Mouse (Mus musculus) ES-E14 (cell line): Measurements from ENCODE around the gene Sae1. TPM values are rescaled to one million over a fixed set of nuclear protein-coding genes. Genes with fewer than 3 reads are reported as not detected.

Experiments
- DNase-seq: peaks from one replicate; pipeline ENCODE4 v3.0.0-alpha.2; 2013; ENCODE audit warnings: low read depth, low spot score
- H3K27ac ChIP-seq: 2 replicates; pipeline ENCODE4 v1.5.1; 2012; ENCODE audit warnings: low read depth, mild to moderate bottlenecking, low read length, moderate library complexity, mixed read lengths; ENCODE audit not compliant: poor library complexity, insufficient read depth, severe bottlenecking
- H3K36me3 ChIP-seq: 2 replicates; pipeline ENCODE4 v1.6.1; 2012; ENCODE audit warnings: mild to moderate bottlenecking, low read length, moderate library complexity, mixed read lengths; ENCODE audit not compliant: control insufficient read depth, poor library complexity, insufficient read depth, severe bottlenecking
- H3K4me1 ChIP-seq, 2 experiments: fragments of 150-350 bp in 1 of 2; sonication (generic) in 1 of 2; 2 replicates each; pipeline ENCODE4 v1.6.1; 2012; ENCODE audit warnings: low read length in 2 of 2, mild to moderate bottlenecking in 1 of 2, mixed read lengths in 1 of 2; ENCODE audit not compliant: control insufficient read depth in 2 of 2, insufficient read depth in 2 of 2, poor library complexity in 1 of 2
- H3K4me3 ChIP-seq, 2 experiments: fragments of 150-350 bp in 1 of 2; sonication (generic) in 1 of 2; 2 replicates each; pipeline ENCODE4 v1.5.1; 2012; ENCODE audit warnings: low read length in 2 of 2, low read depth in 1 of 2, mild to moderate bottlenecking in 1 of 2, mixed read lengths in 1 of 2; ENCODE audit not compliant: insufficient read depth in 1 of 2, poor library complexity in 1 of 2, severe bottlenecking in 1 of 2
- H3K9ac ChIP-seq: 2 replicates; pipeline ENCODE4 v1.6.1; 2012; ENCODE audit warnings: low read depth, mild to moderate bottlenecking, low read length, mixed read lengths; ENCODE audit not compliant: poor library complexity, insufficient read depth, severe bottlenecking
- H3K9me3 ChIP-seq: fragments of 150-350 bp; sonication (generic); 2 replicates; pipeline ENCODE4 v1.6.1; 2012; ENCODE audit warnings: low read depth, mild to moderate bottlenecking, low read length; ENCODE audit not compliant: control insufficient read depth, insufficient read depth
- CHD2 ChIP-seq: IDR thresholded peaks from 2 replicates; pipeline ENCODE4 v1.6.1; 2014; ENCODE audit warnings: mild to moderate bottlenecking, low read depth, low read length, inconsistent platforms
- HCFC1 ChIP-seq: IDR thresholded peaks from 2 replicates; pipeline ENCODE4 v1.6.1; 2012; ENCODE audit warnings: low read length, inconsistent platforms, borderline replicate concordance; ENCODE audit not compliant: insufficient read depth
- MAFK ChIP-seq: IDR thresholded peaks from 2 replicates; pipeline ENCODE4 v1.6.1; 2014; ENCODE audit warnings: mild to moderate bottlenecking, low read depth, low read length, inconsistent platforms; ENCODE audit not compliant: insufficient read depth
- ZC3H11A ChIP-seq: IDR thresholded peaks from 2 replicates; pipeline ENCODE4 v1.6.1; 2012; ENCODE audit warnings: low read depth, mild to moderate bottlenecking, inconsistent platforms, low read length, borderline replicate concordance
- ZNF384 ChIP-seq: IDR thresholded peaks from 2 replicates; pipeline ENCODE4 v1.6.1; 2012; ENCODE audit warnings: low read depth, low read length, inconsistent platforms
- in situ Hi-C, 2 experiments: fragments of 600-800 bp; cut with MboI; formaldehyde crosslinking; loops; one replicate each; pipeline ENCODE4 v1.15.1; 2025; ENCODE audit warnings: low sequenced_read_pairs in 2 of 2, inconsistent platforms in 1 of 2; ENCODE audit not compliant: unreplicated experiment in 2 of 2
- total RNA-seq: library from RNA; depleted of rRNA; stranded (reverse); fragments of 300-350 nt; gene quantifications from 2 replicates; pipeline ENCODE4 v1.2.3, GENCODE M21; 2012

Sae1 gene
- total RNA-seq, 1 experiment = 213 TPM

GRCm38 (mm10) chr7:16314221-16314775 is 73.3 kb downstream of the Sae1 start:
- H3K4me3 ChIP-seq = peak overlapping the region; percentile 94 to 99
- H3K36me3 ChIP-seq = peaks cover 21% of the 10 kb centered on the region
- peaks cover 3 to 21% of the 10 kb centered on the region in 2 experiments; a peak in 2 of 4 replicates for H3K4me1 ChIP-seq
- peak overlapping the region; percentile 81 for H3K9ac ChIP-seq
- TF ChIP-seq ZNF384 = no peak
- TF ChIP-seq CHD2 = no peak
- no peak for TF ChIP-seq MAFK
- TF ChIP-seq HCFC1 = no peak
- no peak for DNase-seq
- peak overlapping the region; percentile 53; the same call in 1 of the 2 replicates for H3K27ac ChIP-seq
- H3K9me3 ChIP-seq = no peaks in the 10 kb centered on the region
- in situ Hi-C loops = no loop called here

- Histone ChIP-seq H3K9me3 (no peaks in the 10 kb centered on the region), H3K4me1 (peaks cover 3 to 26% of the 10 kb centered on the region in 2 experiments; a peak in 2 of 4 replicates), H3K9ac (peak overlapping the region; percentile 81), H3K27ac (peak overlapping the region; percentile 53), H3K36me3 (peaks cover 21% of the 10 kb centered on the region), H3K4me3 (peak overlapping the region; percentile 94 to 99)
- in situ Hi-C loops = no loop called here
- no peak for DNase-seq
- TF ChIP-seq HCFC1 = 0 out of 2 replicates have a peak, but pooled peaks have one; percentile 36
- no peak for TF ChIP-seq ZC3H11A
Observed at GRCm38 (mm10) chr7:16313481-16314220, 74.0 kb downstream of the Sae1 start.

GRCm38 (mm10) chr7:16312672-16313311 is 74.8 kb downstream of the Sae1 start:
- Histone ChIP-seq H3K9ac (peak overlapping the region; percentile 62; the same call in 1 of the 2 replicates), H3K4me1 (peaks cover 4 to 28% of the 10 kb centered on the region in 2 experiments; a peak in 2 of 4 replicates), H3K9me3 (no peaks in the 10 kb centered on the region), H3K36me3 (peaks cover 18% of the 10 kb centered on the region), H3K27ac (no peak overlapping the region; the same call in 1 of the 2 replicates), H3K4me3 (peak overlapping the region; percentile 94 to 99)
- in situ Hi-C loops = no loop called here
- DNase-seq = no peak
- TF ChIP-seq ZC3H11A (no peak), ZNF384 (no peak)

- no peak overlapping the region for H3K27ac ChIP-seq
- no peak for DNase-seq
- in situ Hi-C loops = no loop called here
- peaks cover 12% of the 10 kb centered on the region for H3K36me3 ChIP-seq
- H3K4me3 ChIP-seq = peak overlapping the region; percentile 94 to 99
- H3K9me3 ChIP-seq = no peaks in the 10 kb centered on the region
- H3K9ac ChIP-seq = peak overlapping the region; percentile 62
- H3K4me1 ChIP-seq = peaks cover 4 to 27% of the 10 kb centered on the region in 2 experiments; a peak in 2 of 4 replicates
- no peak for TF ChIP-seq HCFC1
- no peak for TF ChIP-seq ZNF384
- TF ChIP-seq ZC3H11A = no peak
- TF ChIP-seq MAFK = no peak
Observed at GRCm38 (mm10) chr7:16312011-16312671, 75.5 kb downstream of the Sae1 start.
